8 mouse cellular contexts compared by ENCODE assay signal in the genomic region with DNA sequence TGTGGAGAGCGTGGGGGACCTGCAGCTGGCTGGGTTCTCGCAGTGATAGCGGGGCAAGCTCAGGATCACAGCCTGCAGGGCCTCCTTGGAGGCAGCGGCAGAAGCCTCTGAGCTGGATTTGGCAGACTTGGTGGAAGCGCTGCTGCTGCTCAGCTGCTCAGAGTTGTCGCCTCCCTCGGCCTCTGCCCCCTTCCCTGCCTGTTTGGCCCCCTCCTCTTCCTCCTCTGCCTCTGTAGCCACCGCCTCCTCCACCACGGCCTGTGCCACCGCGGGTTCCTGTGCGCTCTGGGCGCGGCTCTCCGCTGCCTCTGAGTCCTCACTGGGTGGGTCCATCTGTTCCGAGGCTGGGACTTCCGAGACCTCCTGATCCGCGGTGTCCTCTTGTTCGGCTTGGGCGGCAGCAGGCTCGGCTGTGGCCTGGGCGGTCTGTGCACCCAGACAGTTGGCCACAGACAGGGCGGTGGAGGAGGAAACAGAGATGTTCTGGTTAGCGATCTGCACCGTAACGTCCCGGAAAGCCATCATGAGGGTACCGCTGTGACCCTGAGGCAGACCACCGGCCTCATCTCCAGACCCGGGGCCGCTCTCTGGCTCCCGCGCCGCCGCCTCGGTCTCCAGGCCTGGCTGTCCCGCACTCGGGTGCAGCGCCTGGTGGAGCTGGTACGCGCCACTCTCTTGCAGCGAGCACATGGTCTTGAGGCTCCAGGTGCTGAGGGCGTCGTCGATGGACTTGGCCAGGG.
DNase-seq lines count a peak whose midpoint lies in the region; ATAC-seq lines count a peak whose summit lies in the region.

No protein-coding gene starts in this region.

- no peak overlapping the region for H3K27ac ChIP-seq in heart, embryonic 12.5 days (ENCODE audit: poor library complexity, severe bottlenecking)
- H3K27ac ChIP-seq in midbrain, embryonic 11.5 days (ENCODE audit: low read depth, low read length) = no peak overlapping the region

- peak; percentile 9 to 11 for DNase-seq in heart, adult 18-20 months
- DNase-seq in heart, postnatal 25 days (ENCODE audit: low spot score) = no peak
- peak; percentile 55 for DNase-seq in ZHBTc4 (ENCODE audit: low read depth, low spot score)
- DNase-seq in midbrain, embryonic 11.5 days (ENCODE audit: low spot score, missing footprints) = peak; percentile 91
- DNase-seq in adrenal gland, postnatal 25 days = no peak
- DNase-seq in right cerebral cortex, adult 18-20 months = no peak

- no peak for ATAC-seq in heart, embryonic 12.5 days (ENCODE audit: insufficient number of reproducible peaks, low FRiP score)
- peak; percentile 57 for ATAC-seq in midbrain, embryonic 11.5 days (ENCODE audit: low FRiP score)
- ATAC-seq in erythroblast, adult 5-6 weeks (replicated peaks; ENCODE audit: low FRiP score, poor library complexity, severe bottlenecking) = no peak

- no peak overlapping the region for H3K9ac ChIP-seq in heart, embryonic 12.5 days
- H3K9ac ChIP-seq in midbrain, embryonic 11.5 days (ENCODE audit: low read length) = peak overlapping the region; percentile 36

- H3K4me2 ChIP-seq in heart, embryonic 12.5 days = peak overlapping the region; percentile 58
- peak overlapping the region; percentile 58 for H3K4me2 ChIP-seq in midbrain, embryonic 11.5 days

- H3K36me3 ChIP-seq in heart, embryonic 12.5 days = no peaks in the 10 kb centered on the region
- no peaks in the 10 kb centered on the region for H3K36me3 ChIP-seq in midbrain, embryonic 11.5 days (ENCODE audit: control insufficient read depth, insufficient read depth, low read length)

- H3K9me3 ChIP-seq in heart, embryonic 12.5 days (replicated peaks) = no peaks in the 10 kb centered on the region
- H3K9me3 ChIP-seq in midbrain, embryonic 11.5 days (ENCODE audit: control insufficient read depth, low read length) = no peaks in the 10 kb centered on the region

- H3K4me3 ChIP-seq in heart, embryonic 12.5 days = peak overlapping the region; percentile 27
- peak overlapping the region; percentile 25 for H3K4me3 ChIP-seq in midbrain, embryonic 11.5 days (ENCODE audit: low read depth, low read length)

- peaks cover 77% of the 10 kb centered on the region for H3K27me3 ChIP-seq in heart, embryonic 12.5 days (replicated peaks)
- H3K27me3 ChIP-seq in midbrain, embryonic 11.5 days (ENCODE audit: control insufficient read depth, insufficient read depth, low read length) = peaks cover 27% of the 10 kb centered on the region

- intact Hi-C loops in heart, postnatal 25 days (cut with DNase I) = no loop called here

- 2% methylated on average over 46 of the region's 46 CpGs for WGBS in heart, embryonic 12.5 days
- WGBS in midbrain, embryonic 11.5 days = 1% methylated on average over 46 of the region's 46 CpGs

- H3K4me1 ChIP-seq in heart, embryonic 12.5 days (replicated peaks) = peaks cover 9% of the 10 kb centered on the region; the same call in 1 of the 2 replicates
- H3K4me1 ChIP-seq in midbrain, embryonic 11.5 days (ENCODE audit: control insufficient read depth, insufficient read depth, low read length) = peaks cover under 1% of the 10 kb centered on the region

Comparison
In these comparisons a context has a peak if more than half of its experiments do, and no peak if none do; other contexts are left out.
1. DNase-seq: peak in heart, adult 18-20 months (2 of 2), ZHBTc4 (single experiment) and midbrain, embryonic 11.5 days (single experiment); none in heart, postnatal 25 days (single experiment), adrenal gland, postnatal 25 days (single experiment) and right cerebral cortex, adult 18-20 months (single experiment).